Mouse (Mus musculus) adrenal gland (tissue): ENCODE results near the gene Cd52.
"Not testable (repeated sequence)": the region's sequence is repeated elsewhere in the genome, so short reads cannot be mapped to it uniquely, and the experiment has no call there.

Experiments
- intact Hi-C: fragments of 180-260 bp; cut with DNase I; formaldehyde crosslinking; loops from one replicate; pipeline ENCODE4 v1.15.1; 2025
- long read RNA-seq, 2 experiments: library from polyadenylated mRNA; unstranded; transcript quantifications; one replicate each; pipeline ENCODE4 v2.0.0; 2020; ENCODE audit warnings: borderline replicate concordance in 1 of 2; ENCODE audit not compliant: insufficient replicate concordance in 1 of 2

Cd52 gene
- long read RNA-seq, experiment 1, transcript Cd52-201 (2 exons, 514 nt), result major isoform, 34 of 34 reads
- long read RNA-seq, experiment 1, partial matches to known transcripts, result 0 of 34 reads
- long read RNA-seq, experiment 1, other reads (novel, unspliced or antisense), result 0 of 34 reads
- long read RNA-seq, experiment 2, transcript Cd52-201 (2 exons, 514 nt), result major isoform, 13 of 13 reads
- long read RNA-seq, experiment 2, partial matches to known transcripts, result 0 of 13 reads
- long read RNA-seq, experiment 2, other reads (novel, unspliced or antisense), result 0 of 13 reads

DNA sequence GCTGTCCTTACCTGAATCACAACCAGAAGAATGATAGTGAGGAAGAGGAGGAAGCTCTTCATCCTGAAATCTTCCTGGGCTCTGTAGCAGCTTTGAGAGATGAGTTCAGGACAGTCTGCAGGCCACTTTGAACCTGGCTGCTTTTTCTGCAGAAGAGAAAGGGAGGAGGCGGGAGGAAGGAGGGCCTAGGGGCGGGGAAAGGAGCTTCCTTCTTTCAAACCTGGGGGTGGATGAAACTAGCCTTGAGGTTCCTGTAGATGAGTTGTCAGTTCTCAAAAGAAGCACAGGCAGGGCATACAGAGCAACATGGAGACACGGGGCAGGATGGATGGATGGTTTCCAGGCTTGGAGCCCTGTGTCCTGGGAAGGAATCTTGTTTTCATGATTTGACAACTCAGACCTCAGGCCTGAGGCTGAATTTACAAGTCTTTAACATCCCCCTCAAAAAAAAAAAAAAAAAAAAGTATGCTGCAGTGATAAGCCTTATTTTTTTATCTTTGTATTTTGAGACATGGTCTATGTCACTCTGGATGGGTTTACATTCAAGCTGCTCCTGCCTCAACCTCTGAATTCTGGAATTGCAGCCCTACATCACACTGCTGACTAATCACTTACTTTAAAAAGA, at the start of gene Cd52:
Gene Cd52 (minus strand): TSS at position 160 of the 625 bp plus-strand sequence.
- intact Hi-C loops, result no loop called here

DNA sequence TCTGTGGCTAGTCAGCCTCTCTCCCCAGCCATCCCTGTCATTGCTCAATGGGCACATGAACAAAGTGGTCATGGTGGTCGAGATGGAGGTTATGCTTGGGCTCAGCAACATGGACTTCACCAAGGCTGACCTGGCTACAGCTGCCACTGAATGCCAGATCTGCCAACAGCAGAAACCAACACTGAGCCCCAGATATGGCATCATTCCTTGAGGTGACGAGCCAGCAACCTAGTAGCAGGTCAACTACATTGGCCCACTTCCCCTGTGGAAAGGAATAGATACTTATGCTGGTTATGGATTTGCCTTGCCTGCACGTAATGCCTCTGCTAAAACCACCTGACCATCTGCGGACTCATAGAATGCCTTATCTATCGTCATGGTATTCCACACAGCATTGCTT, 49.4 kb upstream of the Cd52 start:
- intact Hi-C loops, result not testable (repeated sequence)

DNA sequence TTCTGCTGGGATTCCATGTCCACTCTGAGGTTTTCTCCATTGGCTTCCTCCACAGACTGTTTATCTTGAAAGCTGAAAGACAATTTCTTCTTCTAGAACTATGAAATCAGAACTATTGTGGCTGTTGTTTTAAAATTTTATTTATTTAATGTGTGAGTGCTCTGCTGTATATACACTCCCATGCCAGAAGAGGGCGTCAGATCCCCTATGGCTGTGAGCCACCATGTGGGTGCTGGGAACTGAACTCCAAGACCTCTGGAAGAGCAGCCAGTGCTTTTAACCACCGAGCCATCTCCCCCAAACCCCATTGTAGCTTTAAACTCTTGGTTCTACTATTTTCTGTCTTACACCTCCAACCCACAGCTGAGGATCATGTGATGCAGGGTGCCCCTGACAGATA, 44.0 kb upstream of the Cd52 start:
- intact Hi-C loops, result no loop called here

- intact Hi-C loops, result no loop called here
Measured at GRCm38 (mm10) chr4:134136280-134136926, 41.5 kb upstream of the Cd52 start.

DNA sequence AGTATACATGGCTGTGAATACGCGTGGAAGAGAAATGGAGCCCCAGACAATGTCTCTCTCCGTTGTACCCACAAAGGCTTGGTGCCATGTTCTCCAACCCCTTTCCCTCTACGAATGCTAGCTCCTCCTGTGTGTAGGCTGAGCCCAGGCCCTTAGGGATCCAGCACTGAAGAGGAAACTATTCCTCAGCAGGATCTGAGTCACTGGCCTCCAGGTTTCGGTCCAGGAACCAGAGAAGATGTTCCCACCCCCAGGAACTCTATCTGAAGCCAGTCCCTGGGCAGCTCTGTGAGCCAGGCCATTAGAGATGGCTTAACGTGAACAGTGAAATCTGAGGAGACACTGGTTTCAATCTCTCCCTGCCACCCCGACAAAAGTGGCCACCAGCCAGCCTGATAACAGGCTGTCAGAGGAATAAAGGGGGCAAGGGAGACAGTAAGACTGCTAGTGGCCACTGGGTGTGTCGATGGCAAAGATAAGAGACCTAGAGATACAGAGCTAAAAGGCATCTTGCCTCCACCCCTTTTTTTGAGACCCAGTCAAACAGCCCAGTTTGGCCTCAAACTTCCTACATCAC, 37.7 kb upstream of the Cd52 start:
- intact Hi-C loops, result no loop called here

- intact Hi-C loops, result no loop called here
Measured at GRCm38 (mm10) chr4:134132117-134132516, 37.2 kb upstream of the Cd52 start.

DNA sequence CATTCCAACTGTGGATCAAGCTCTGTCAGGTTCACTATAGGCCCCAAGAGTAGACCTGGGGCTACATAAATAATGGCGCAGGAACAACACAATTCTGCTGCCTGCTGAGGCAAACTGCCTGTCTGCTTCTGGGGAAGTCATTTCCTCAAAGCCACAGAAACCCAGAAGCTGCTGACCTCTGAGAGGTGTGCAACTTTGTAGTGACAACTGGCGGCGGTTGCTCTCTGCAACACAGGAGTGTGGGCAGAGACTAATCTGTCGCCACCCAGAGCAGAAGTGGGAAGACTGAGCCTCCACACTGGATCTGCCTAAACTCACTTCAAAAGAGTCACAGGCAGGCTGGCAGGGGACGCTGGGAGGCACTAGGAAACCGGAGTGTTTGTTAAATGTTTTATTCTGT, 34.6 kb upstream of the Cd52 start:
- intact Hi-C loops, result no loop called here

GRCm38 (mm10) chr4:134128983-134129362, 34.1 kb upstream of the Cd52 start:
- intact Hi-C loops, result no loop called here

GRCm38 (mm10) chr4:134128221-134128982, 33.5 kb upstream of the Cd52 start, which contains the start of gene Sh3bgrl3:
TSS of gene Sh3bgrl3 (minus strand) at chr4:134128789.
- intact Hi-C loops, result no loop called here

- intact Hi-C loops, result no loop called here
Measured at GRCm38 (mm10) chr4:134127793-134128192, 32.9 kb upstream of the Cd52 start.

GRCm38 (mm10) chr4:134127121-134127455, 32.2 kb upstream of the Cd52 start:
- intact Hi-C loops, result no loop called here

DNA sequence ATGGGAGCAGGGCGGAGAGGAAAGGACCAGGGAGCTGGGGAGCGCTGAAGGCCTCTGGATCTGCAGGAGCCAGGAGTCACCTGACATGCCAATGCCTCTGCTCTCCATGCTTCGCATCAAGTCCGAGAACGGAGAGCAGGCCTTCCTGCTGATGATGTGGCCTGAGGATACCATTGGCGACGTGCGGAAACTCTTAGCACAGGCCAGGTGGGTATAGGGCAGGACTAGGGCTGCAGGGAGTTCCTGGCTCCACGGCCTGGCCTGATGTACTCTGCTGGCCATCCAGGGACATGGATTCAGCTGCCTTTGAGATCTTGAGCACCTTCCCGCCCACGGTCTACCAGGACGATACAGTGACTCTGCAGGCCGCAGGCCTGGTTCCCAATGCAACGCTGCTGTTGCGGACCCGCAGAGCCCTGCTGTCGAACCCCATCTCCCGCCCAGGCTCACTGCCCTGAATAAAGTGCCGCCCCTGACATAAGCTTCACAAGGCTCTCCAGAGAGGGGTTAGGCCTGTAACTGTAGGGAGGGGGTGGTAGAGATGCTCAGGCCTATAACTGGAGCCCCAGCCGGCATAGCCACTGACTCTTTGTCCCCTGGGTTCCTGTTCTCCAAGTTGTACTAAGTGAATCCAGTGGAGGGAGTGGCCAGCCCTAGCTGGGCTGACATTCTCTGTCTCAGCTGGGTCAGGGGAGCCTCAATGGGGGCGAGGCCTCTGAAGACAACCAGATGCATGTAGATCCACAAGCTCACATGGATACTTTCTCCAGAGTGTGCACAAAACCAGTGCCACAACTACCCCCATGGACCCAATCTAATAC, 31.6 kb upstream of the Cd52 start:
- intact Hi-C loops, result no loop called here

DNA sequence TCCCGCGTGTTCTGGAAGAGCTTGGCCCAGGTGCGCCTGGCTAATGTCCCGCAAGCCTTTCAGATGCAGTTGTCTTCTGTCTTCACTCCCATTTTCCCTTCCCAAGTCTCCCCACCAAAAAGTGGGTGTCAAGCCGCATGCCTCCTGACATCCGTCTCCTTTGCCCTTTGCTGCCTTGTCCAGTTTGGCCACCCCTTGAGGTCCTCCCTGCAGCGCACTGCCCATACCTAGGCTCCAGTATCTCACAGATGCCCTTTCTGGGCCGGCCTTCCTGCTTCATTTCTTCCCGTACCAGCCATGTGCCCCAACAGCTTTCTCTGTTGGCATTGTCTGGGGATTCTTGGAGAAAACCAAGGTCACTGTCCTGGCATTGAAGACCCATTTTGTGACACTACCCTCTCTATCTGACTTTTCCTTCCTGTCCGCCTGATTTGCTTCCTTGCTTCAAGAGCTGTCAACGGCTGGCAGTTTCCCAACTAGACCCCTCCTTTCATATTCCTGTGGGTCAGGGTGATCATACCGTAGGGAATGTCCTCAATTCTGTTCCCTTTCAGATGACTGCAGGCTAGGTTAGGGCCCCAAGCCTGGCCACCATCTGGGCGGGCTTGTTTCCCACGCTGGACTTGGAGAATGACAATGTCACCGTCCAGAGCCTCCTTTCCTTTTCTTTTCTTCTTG, 30.6 kb upstream of the Cd52 start:
- intact Hi-C loops, result no loop called here

DNA sequence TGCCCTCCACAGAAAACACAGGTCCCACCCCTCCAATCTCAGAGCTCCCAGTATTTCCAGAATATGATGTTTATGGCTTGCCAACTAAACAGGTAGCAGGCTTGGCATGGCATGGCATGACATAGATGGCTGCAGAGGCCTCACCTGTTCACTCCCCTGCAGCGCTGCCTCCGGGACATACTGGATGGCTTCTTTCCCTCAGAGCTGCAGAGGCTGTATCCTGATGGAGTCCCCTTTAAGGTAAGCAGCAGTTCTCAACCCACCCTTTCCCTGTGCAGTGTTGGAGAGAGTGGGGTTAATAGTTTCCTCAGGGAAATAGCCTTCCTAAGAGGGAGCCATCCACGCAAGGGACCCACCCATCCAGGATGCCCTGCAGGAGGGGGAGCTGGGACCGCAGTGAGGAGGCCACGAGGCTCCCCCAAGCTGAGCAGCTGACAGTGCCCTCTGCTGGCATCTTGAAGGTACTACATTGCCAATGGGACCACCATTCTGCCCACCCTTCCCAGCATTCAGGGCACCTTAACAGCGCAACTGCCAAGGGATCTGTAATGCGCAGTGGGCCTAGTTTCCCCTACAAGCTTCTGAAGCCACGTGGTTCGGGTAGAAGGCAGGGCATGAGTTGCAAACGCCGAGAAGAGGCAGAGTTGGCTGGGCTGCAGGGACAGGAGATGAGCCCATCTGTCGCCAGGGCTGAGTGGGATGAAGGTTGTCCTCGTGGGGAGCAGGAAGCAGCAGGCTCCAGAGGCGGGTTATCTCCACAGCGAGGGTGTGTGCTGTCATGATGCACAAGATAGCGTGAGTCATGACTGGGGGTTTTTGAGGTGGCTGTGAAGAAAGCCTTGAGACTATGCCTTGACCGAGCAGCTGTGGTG, 29.0 kb upstream of the Cd52 start:
- intact Hi-C loops, result loop anchor here (1.0 kb wide), 1 partner anchor 32 kb away; no protein-coding TSS in a partner anchor

GRCm38 (mm10) chr4:134123147-134123546, 28.3 kb upstream of the Cd52 start:
- intact Hi-C loops, result loop anchor here (1.0 kb wide), 1 partner anchor 31 kb away; no protein-coding TSS in a partner anchor

- intact Hi-C loops, result no loop called here
Measured at GRCm38 (mm10) chr4:134122281-134122680, 27.4 kb upstream of the Cd52 start.

DNA sequence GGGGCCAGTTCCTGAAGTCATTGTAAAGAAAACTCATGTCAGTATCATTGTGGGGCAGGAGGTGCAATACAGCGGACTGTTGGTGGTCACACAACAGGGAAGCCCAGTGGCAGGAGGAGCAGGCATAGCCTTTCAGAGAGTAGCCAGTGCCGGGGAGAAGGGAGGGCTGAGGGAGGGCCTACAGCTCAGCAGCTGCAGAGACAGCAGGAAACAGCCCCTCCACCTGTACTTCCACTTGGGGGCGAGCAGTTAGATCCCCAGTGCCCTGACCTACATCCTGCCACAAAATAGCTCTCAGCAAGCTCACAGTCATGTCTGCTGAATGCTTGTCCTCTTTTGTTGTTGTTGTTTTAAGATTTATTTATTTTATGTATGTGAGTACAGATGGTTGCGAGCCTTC, 26.7 kb upstream of the Cd52 start:
- intact Hi-C loops, result no loop called here

- intact Hi-C loops, result no loop called here
Measured at GRCm38 (mm10) chr4:134120916-134121315, 26.0 kb upstream of the Cd52 start.

GRCm38 (mm10) chr4:134120192-134120805, 25.4 kb upstream of the Cd52 start:
- intact Hi-C loops, result no loop called here
